Mouse (Mus musculus) cerebellum, adult 2 months (tissue): ENCODE data around the gene Ak7. TPM values are rescaled to one million over a fixed set of nuclear protein-coding genes. Genes with fewer than 3 reads are reported as not detected.

Source experiments
- DNase-seq, 2 experiments: peaks; one replicate each; pipeline ENCODE4 v3.0.0; 2021
- H3K27ac ChIP-seq: fragments of 200-500 bp; 2 replicates; pipeline ENCODE4 v1.5.1; 2012; ENCODE audit warnings: low read length, control low read depth, inconsistent platforms; ENCODE audit not compliant: insufficient read depth
- H3K27me3 ChIP-seq: fragments of 200-500 bp; 2 replicates; pipeline ENCODE4 v1.6.1; 2012; ENCODE audit warnings: inconsistent platforms, mild to moderate bottlenecking, low read length, moderate library complexity; ENCODE audit not compliant: control insufficient read depth, insufficient read depth
- H3K4me1 ChIP-seq: fragments of 200-500 bp; 2 replicates; pipeline ENCODE4 v1.6.1; 2011; ENCODE audit warnings: low read length; ENCODE audit not compliant: control insufficient read depth, insufficient read depth
- H3K4me3 ChIP-seq: fragments of 200-500 bp; replicated peaks from 2 replicates; pipeline ENCODE3; 2011; ENCODE audit warnings: mild to moderate bottlenecking, low read depth, low read length, control low read depth; ENCODE audit not compliant: insufficient read depth
- CTCF ChIP-seq: fragments of 200-500 bp; IDR thresholded peaks from 2 replicates; pipeline ENCODE4 v1.5.1; 2011; ENCODE audit warnings: low read depth, mild to moderate bottlenecking, control low read depth, low read length, moderate library complexity, borderline replicate concordance; ENCODE audit not compliant: insufficient read depth
- POLR2A ChIP-seq: fragments of 200-500 bp; IDR thresholded peaks from 2 replicates; pipeline ENCODE4 v1.6.1; 2011; ENCODE audit warnings: low read length, control low read depth, borderline replicate concordance; ENCODE audit not compliant: insufficient read depth
- WGBS: fragments of 180-500 bp; shearing (Covaris S2); methylation state at CpG from one replicate; pipeline ENCODE4 v1.1.7; 2018; 5-methylcytosine and 5-hydroxymethylcytosine counted together
- polyA plus RNA-seq: library from polyadenylated mRNA; depleted of rRNA; stranded (reverse); fragments of >200 nt; gene quantifications from 2 replicates; pipeline ENCODE4 v1.2.3, GENCODE M21; 2012

Gene Ak7
- polyA plus RNA-seq, 1 experiment, result 1.3 TPM

GRCm38 (mm10) chr12:105733370-105734159 lies 27.8 kb downstream of the Ak7 start:
- Histone ChIP-seq H3K27ac (no peak overlapping the region), H3K4me3 (no peak overlapping the region), H3K27me3 (no peaks in the 10 kb centered on the region), H3K4me1 (no peaks in the 10 kb centered on the region)
- TF ChIP-seq CTCF, result no peak
- TF ChIP-seq POLR2A, result no peak
- WGBS, result 68% methylated on average over 9 of the region's 9 CpGs
- DNase-seq, result no peak

- Histone ChIP-seq H3K4me3 (no peak overlapping the region), H3K4me1 (no peaks in the 10 kb centered on the region), H3K27ac (no peak overlapping the region), H3K27me3 (no peaks in the 10 kb centered on the region)
- TF ChIP-seq POLR2A, result no peak
- TF ChIP-seq CTCF, result no peak
- DNase-seq, result no peak
- WGBS, result 83% methylated on average over 7 of the region's 7 CpGs
Observed at GRCm38 (mm10) chr12:105735226-105735888, 29.6 kb downstream of the Ak7 start.

GRCm38 (mm10) chr12:105735889-105736251 lies 30.1 kb downstream of the Ak7 start:
- 87% methylated on average over 6 of the region's 6 CpGs for WGBS
- no peak for DNase-seq
- H3K27me3 ChIP-seq, result no peaks in the 10 kb centered on the region
- H3K4me1 ChIP-seq, result no peaks in the 10 kb centered on the region
- no peak overlapping the region for H3K4me3 ChIP-seq
- no peak for TF ChIP-seq POLR2A
- no peak overlapping the region for H3K27ac ChIP-seq

GRCm38 (mm10) chr12:105738316-105739096 lies 32.7 kb downstream of the Ak7 start:
- TF ChIP-seq CTCF (no peak), POLR2A (no peak)
- no peaks in the 10 kb centered on the region for H3K4me1 ChIP-seq
- DNase-seq, result no peak
- no peaks in the 10 kb centered on the region for H3K27me3 ChIP-seq
- no peak overlapping the region for H3K27ac ChIP-seq
- 81% methylated on average over 15 of the region's 15 CpGs for WGBS
- H3K4me3 ChIP-seq, result no peak overlapping the region

GRCm38 (mm10) chr12:105739656-105740055 lies 33.9 kb downstream of the Ak7 start:
- no peak overlapping the region for H3K27ac ChIP-seq
- no peak for TF ChIP-seq CTCF
- TF ChIP-seq POLR2A, result no peak
- no peak overlapping the region for H3K4me3 ChIP-seq
- no peak for DNase-seq
- H3K4me1 ChIP-seq, result no peaks in the 10 kb centered on the region
- WGBS, result 78% methylated on average over 8 of the region's 8 CpGs
- H3K27me3 ChIP-seq, result no peaks in the 10 kb centered on the region

- Histone ChIP-seq H3K4me1 (no peaks in the 10 kb centered on the region), H3K4me3 (no peak overlapping the region), H3K27ac (no peak overlapping the region), H3K27me3 (no peaks in the 10 kb centered on the region)
- DNase-seq, result no peak
- TF ChIP-seq POLR2A (no peak), CTCF (no peak)
- WGBS, result 84% methylated on average over 5 of the region's 5 CpGs
Observed at GRCm38 (mm10) chr12:105748114-105748513, 42.3 kb downstream of the Ak7 start.

- 93% methylated on average over 10 of the region's 10 CpGs for WGBS
- DNase-seq, result no peak
- TF ChIP-seq CTCF (no peak), POLR2A (no peak)
Observed at GRCm38 (mm10) chr12:105753813-105754212, 48.0 kb downstream of the Ak7 start.

More at GRCm38 (mm10) chr12:105753813-105754212, 48.0 kb downstream of the Ak7 start:
- Histone ChIP-seq H3K4me3 (no peak overlapping the region), H3K27ac (no peak overlapping the region), H3K27me3 (no peaks in the 10 kb centered on the region), H3K4me1 (no peaks in the 10 kb centered on the region)
